Mouse (Mus musculus): ENCODE results near the gene Wiz.

Gene Wiz

DNA sequence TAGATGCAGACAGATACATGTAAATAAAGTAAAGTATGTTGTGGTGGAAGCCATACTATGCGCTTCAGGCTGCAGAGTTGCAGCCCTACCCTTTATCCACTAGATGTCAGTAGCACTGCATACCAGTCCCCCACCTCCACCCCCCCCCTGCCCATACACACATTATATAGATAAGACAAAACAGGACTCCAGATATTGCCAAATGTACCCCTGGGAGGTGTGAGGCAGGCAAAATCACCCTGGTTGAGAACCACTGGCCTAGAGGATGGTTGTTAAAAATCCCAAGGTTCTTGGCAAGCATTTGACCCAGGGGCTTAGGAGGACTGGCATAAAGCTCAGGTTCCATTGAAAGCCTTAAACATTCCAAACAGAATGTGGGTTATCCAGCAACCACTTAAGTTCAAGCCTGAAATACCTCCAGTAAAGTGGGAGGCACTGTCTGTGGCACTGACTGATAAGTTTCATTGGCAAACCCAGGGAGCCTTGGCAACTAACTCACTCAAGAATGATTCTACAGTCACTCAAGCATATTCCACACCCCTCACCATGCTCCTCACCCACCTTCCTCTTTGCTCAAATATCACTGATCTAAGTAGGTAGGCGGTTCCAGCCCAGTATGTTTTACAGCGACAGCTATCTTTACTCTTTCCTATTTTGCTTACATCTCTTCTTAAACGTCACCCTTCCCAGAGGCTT, 40.1 kb downstream of the Wiz start:
- peak; percentile 37 for DNase-seq (ENCODE audit: low spot score)

GRCm38 (mm10) chr17:32348406-32348805, 40.8 kb downstream of the Wiz start:
- DNase-seq (ENCODE audit: low spot score), result no peak

DNA sequence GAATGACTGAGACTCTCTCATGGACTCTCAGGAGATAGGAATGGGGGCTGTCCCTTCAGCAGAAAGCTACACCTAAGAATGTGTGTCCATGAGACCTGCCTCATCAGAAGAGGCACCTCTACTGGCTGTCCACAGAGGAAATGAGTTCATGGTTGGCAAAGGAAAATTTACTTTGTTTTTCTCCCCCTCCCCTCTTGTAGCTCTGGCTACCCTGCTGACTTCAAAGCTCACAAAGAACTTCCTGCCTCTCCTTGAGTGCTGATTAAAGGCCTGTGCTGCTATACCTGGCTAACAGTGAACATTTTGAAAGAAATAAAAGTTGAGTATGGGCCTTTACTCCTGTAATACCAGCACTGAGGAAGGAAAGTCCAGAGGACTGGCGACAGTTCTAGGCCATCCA, 48.1 kb downstream of the Wiz start:
- no peak for DNase-seq (ENCODE audit: low spot score)

DNA sequence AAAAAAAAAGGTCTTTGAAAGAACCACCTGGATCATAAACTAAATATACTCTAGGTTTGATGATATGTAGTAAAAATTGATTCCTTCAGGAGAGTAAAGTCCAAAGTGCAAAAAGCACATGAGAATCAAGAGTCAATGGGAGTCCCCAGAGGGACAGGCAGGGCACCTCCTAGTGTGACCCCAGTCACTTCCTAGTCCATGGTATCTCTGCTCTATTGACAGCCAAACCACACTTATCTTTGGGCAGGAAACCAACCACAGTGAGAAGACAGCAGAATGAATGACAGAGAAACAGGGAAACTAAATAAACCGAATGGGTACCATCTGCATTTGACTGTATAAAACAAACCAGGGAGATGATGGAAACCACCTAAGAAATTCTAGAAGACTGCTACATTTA, 49.1 kb downstream of the Wiz start:
- DNase-seq (ENCODE audit: low spot score), result no peak

- DNase-seq (ENCODE audit: low spot score), result no peak
These were observed 53.4 kb downstream of the Wiz start for GRCm38 (mm10) chr17:32335869-32336268.

- no peak for DNase-seq (ENCODE audit: low spot score)
These were observed 54.3 kb downstream of the Wiz start for GRCm38 (mm10) chr17:32334921-32335320.

DNA sequence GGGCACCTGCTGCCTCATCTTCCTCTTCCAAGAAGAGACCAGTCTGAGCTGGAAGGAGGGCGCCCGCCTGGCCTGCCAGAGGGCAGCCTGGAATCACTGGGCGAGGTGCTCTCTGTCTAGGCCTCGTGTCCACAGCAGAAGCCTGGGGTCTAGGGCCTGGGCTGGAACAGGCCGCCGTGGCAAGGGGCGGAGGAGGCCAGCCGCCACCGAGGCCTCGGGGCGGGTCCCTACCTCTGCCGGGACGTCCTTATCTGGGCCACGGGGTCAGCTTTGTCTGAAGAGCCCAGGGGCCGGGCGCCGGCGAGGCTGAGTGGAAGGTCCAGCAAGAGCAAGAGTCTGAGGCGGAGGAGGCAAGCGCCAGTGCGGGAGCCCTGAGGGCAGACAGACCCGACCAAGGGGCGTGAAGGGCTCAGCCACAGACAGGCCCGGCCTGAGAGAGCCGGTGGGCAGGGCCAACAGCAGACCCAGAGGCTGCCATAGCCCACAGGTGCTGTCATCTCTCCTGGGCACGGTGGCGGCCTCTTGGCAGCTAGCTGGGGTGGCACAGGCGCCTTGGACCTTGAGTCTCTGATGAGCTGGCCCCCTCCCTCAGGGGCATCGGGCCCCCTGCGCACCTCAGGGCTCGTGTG, 55.5 kb downstream of the Wiz start:
- DNase-seq (ENCODE audit: low spot score), result no peak

- DNase-seq (ENCODE audit: low spot score), result no peak
These were observed 61.7 kb downstream of the Wiz start for GRCm38 (mm10) chr17:32327501-32327900.

GRCm38 (mm10) chr17:32322809-32323208, 66.4 kb downstream of the Wiz start:
- DNase-seq (ENCODE audit: low spot score), result no peak

GRCm38 (mm10) chr17:32321836-32322235, 67.4 kb downstream of the Wiz start:
- no peak for DNase-seq (ENCODE audit: low spot score)

DNA sequence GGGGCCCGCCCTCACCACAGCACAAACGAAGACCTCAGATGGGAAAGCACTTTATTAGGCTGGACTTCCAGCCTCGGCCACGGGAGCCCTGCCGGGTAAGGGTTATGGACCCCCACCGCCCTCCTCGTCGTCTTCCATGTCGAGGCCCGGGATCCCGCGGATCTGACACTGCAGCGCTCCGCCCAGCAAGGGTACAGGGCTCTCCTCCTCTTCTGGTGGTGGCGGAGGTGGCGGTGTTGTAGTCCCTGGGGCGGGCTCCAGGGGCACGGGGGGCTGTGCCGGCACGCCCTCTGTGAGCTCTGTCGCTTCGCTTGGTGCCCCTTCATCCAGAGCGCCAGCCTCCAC, 67.9 kb downstream of the Wiz start:
- DNase-seq (ENCODE audit: low spot score), result no peak

- DNase-seq (ENCODE audit: low spot score), result peak; percentile 99
These were observed 68.4 kb downstream of the Wiz start, which contains the start of gene Akap8 for GRCm38 (mm10) chr17:32320597-32321389. Gene Akap8 (minus strand): TSS chr17:32321238.

DNA sequence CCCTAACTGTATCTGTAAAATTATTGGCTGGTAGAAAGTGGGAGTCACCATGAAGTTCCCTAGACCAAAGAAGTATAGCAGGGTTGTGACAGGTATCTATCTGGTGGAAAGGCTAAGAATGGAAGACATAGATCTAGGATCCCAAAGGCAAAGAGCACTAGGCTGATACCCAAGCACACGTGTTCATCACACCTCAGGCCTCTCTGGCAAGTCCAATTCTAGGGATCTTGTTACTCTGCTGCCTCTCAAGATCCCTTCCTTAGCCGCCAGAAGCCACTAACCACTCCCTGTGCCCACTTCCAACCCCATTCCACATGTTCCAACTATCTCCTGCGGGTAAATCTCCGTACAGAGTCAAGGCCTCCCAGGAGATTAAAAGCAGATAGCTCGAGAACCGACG, 69.3 kb downstream of the Wiz start:
- no peak for DNase-seq (ENCODE audit: low spot score)

- no peak for DNase-seq (ENCODE audit: low spot score)
These were observed 71.5 kb downstream of the Wiz start for GRCm38 (mm10) chr17:32317708-32318107.

DNA sequence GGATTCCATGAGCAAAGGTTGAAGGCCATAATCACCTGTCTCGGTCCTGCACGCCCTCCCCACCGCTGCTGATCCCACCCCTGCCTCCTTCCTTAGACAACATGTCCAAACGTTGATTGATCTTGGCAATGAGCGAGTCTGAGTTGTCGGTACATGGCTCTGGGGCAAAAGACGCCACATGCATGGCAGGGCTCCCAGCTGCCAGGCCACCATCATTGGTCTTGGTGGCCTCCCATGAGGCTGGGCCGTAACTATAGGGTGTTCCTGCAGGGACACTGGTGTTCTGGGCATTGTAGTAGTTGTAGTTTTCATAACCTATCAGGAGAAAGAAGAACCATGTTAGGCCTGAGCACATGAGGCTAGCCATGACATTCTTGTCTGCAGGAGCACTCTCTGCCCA, 72.2 kb downstream of the Wiz start:
- no peak for DNase-seq (ENCODE audit: low spot score)

GRCm38 (mm10) chr17:32315560-32315959, 73.7 kb downstream of the Wiz start:
- DNase-seq (ENCODE audit: low spot score), result no peak

- no peak for DNase-seq (ENCODE audit: low spot score)
These were observed 75.3 kb downstream of the Wiz start for GRCm38 (mm10) chr17:32313892-32314291.

- no peak for DNase-seq (ENCODE audit: low spot score)
These were observed 76.4 kb downstream of the Wiz start for GRCm38 (mm10) chr17:32312801-32313200.

DNA sequence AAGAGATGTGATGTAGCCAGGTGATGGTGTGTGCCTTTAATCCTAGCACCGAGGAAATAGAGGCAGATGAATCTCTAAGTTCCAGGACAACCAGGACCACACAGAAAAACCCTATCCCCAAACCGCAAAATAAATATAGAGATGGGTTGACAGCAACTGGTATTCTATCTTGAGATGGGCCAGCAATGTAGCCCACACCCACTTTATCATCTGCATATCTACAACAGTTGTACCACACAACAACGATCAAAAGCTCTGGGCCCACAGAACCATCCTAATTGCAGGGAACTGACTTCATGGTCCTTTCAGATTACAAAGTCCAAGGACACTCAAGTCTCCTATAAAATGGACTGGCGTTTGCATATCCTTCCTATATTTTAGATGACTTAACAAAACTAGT, 81.3 kb downstream of the Wiz start:
- no peak for DNase-seq (ENCODE audit: low spot score)
